Mouse (Mus musculus): ENCODE data around the gene Brsk1.

- TF ChIP-seq POLR2A (IDR thresholded peaks at IDR 0.05; ENCODE audit: low read depth, low read length): no peak
- TF ChIP-seq CTCF (IDR thresholded peaks at IDR 0.05; ENCODE audit: borderline replicate concordance, insufficient read depth, low read length): no peak
Observed at GRCm38 (mm10) chr7:4732968-4733392, 42.6 kb downstream of the Brsk1 start.

All from embryonic fibroblast, embryonic 13.5 days (primary cell).